Mouse (Mus musculus): ENCODE results near the gene Ogdh.

- TF ChIP-seq CTCF (IDR thresholded peaks at IDR 0.05; ENCODE audit: control insufficient read depth, insufficient read depth, insufficient read length) (no peak), USF1 (IDR thresholded peaks at IDR 0.05; ENCODE audit: low read depth) (no peak)
Observed at GRCm38 (mm10) chr11:6404699-6405566, 113.5 kb downstream of the Ogdh start.

All from C2C12 (cell line).